Mouse (Mus musculus): ENCODE measurements around the gene Eml2.

- TF ChIP-seq CTCF (IDR thresholded peaks at IDR 0.05; ENCODE audit: extremely low read depth, insufficient read length, insufficient replicate concordance, low read depth, low read length) (no peak), POLR2A (IDR thresholded peaks at IDR 0.05; ENCODE audit: low read depth, low read length) (no peak)
Measured at GRCm38 (mm10) chr7:19226817-19227797, 50.9 kb downstream of the Eml2 start.
